22 mouse cellular contexts compared by ENCODE assay signal in the genomic region with DNA sequence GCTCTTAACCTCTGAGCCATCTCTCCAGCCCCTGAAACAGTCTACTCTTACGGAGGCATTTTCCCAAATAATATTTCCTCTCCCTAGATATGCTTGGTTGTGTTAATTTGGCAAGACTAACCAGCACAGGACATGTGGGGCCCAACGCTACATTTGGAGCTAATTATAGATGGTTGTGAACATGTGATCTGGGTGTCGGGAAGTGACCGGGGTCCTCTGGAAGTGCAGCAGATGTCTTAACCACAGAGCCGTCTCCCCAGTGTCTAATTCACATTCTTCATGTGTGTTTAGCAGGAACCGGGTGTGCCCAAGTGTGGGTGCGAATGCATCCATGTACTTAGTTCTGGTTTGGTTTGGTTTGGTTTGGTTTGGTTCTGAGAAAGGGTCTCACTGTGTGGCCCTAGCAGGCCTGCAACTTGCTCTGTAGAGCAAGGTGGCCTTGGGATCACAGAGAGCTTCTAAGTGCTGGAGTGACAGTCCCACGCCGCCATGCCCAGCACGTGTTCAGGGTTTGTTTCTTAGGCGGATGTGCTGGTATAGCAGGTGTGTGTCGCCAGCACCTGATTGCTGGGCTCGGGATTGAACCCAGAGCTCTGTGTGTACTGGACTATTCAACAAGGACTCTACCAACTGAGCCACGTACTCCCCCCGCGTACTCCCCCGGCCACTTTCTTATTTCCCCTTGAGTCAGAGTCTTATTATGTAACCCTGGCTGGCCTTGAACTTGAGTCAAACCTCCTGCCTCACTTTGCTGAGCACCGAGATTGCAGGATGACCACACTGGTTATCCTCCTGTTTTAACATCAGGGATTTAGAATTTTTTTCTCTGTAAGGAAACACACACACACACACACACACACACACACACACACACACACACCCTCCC. TPM values are rescaled to one million over a fixed set of nuclear protein-coding genes. Genes with fewer than 3 reads are reported as not detected.
A peak's percentile ranks its signal among the peaks of the same experiment; 100 is the strongest.
DNase-seq lines count a peak whose midpoint lies in the region; ATAC-seq and TF ChIP-seq lines count a peak whose summit lies in the region.
"Had no signal": no experiment of that assay in that cellular context is flagged by ENCODE, and none has a peak within 500 bp of the region (broad histone marks: within the 10 kb centered on the region; RNA-seq: fewer than 3 reads in every experiment).

No protein-coding gene starts in this region.

- 0 out of 2 replicates have a peak overlapping the region, but pooled peaks have one; percentile 2 for H3K4me2 ChIP-seq in heart, embryonic 13.5 days
- H3K4me2 ChIP-seq in liver, postnatal 0 days (ENCODE audit: low read depth, low read length): no peak overlapping the region
- no peak overlapping the region for H3K4me2 ChIP-seq in liver, embryonic 11.5 days
- H3K4me2 ChIP-seq in stomach, postnatal 0 days (replicated peaks; ENCODE audit: low read depth): no peak overlapping the region
- H3K4me2 ChIP-seq: hindbrain, embryonic 14.5 days; limb, embryonic 13.5 days; midbrain, embryonic 13.5 days; neural tube, embryonic 13.5 days had no signal

- H3K9ac ChIP-seq in heart, embryonic 13.5 days: no peak overlapping the region
- no peak overlapping the region for H3K9ac ChIP-seq in liver, postnatal 0 days (replicated peaks)
- no peak overlapping the region for H3K9ac ChIP-seq in liver, embryonic 11.5 days (ENCODE audit: low read depth, low read length)
- H3K9ac ChIP-seq in stomach, postnatal 0 days (ENCODE audit: low read length): no peak overlapping the region
- H3K9ac ChIP-seq: hindbrain, embryonic 14.5 days; limb, embryonic 13.5 days; liver, embryonic 14.5 days; midbrain, embryonic 13.5 days; neural tube, embryonic 13.5 days had no signal

- WGBS in heart, embryonic 13.5 days: 76% methylated on average over 18 of the region's 18 CpGs
- WGBS in liver, postnatal 0 days (ENCODE audit: insufficient replicate concordance): 76% methylated on average over 18 of the region's 18 CpGs
- 87% methylated on average over 18 of the region's 18 CpGs for WGBS in liver, embryonic 11.5 days
- 82% methylated on average over 18 of the region's 18 CpGs for WGBS in stomach, postnatal 0 days

- no peaks in the 10 kb centered on the region for H3K27me3 ChIP-seq in heart, embryonic 13.5 days (replicated peaks)
- no peaks in the 10 kb centered on the region for H3K27me3 ChIP-seq in liver, postnatal 0 days (ENCODE audit: insufficient read depth, low read length)
- H3K27me3 ChIP-seq in liver, embryonic 11.5 days (replicated peaks; ENCODE audit: control insufficient read depth, insufficient read depth, low read length): no peaks in the 10 kb centered on the region
- no peaks in the 10 kb centered on the region for H3K27me3 ChIP-seq in stomach, postnatal 0 days (ENCODE audit: control insufficient read depth, insufficient read depth, low read length)
- H3K27me3 ChIP-seq: CH12.LX; limb, embryonic 13.5 days; midbrain, embryonic 13.5 days; neural tube, embryonic 13.5 days had no signal

- TF ChIP-seq CTCF in liver, postnatal 0 days (IDR thresholded peaks at IDR 0.05; ENCODE audit: low read depth): no peak
- no peak for TF ChIP-seq CTCF in stomach, postnatal 0 days (IDR thresholded peaks at IDR 0.05; ENCODE audit: low read depth)

- H3K4me3 ChIP-seq in heart, embryonic 13.5 days: no peak overlapping the region
- no peak overlapping the region for H3K4me3 ChIP-seq in liver, postnatal 0 days (ENCODE audit: low read depth, low read length)
- no peak overlapping the region for H3K4me3 ChIP-seq in liver, embryonic 11.5 days (ENCODE audit: low read depth, low read length)
- no peak overlapping the region for H3K4me3 ChIP-seq in stomach, postnatal 0 days (ENCODE audit: low read depth, low read length)
- H3K4me3 ChIP-seq: forebrain, embryonic 10.5 days; limb, embryonic 13.5 days; midbrain, embryonic 13.5 days; neural tube, embryonic 13.5 days had no signal

- H3K27ac ChIP-seq in heart, embryonic 13.5 days (replicated peaks): peak overlapping the region; percentile 91
- peak overlapping the region; percentile 16; the same call in 1 of the 2 replicates for H3K27ac ChIP-seq in liver, postnatal 0 days (ENCODE audit: low read depth)
- no peak overlapping the region for H3K27ac ChIP-seq in liver, embryonic 11.5 days (ENCODE audit: low read depth, low read length)
- H3K27ac ChIP-seq in stomach, postnatal 0 days (replicated peaks): peak overlapping the region; percentile 24; the same call in 1 of the 2 replicates
- H3K27ac ChIP-seq: forebrain, embryonic 10.5 days; hindbrain, embryonic 14.5 days; limb, embryonic 13.5 days; liver, embryonic 14.5 days; midbrain, embryonic 13.5 days; neural tube, embryonic 13.5 days had no signal

- peaks cover 76% of the 10 kb centered on the region for H3K36me3 ChIP-seq in heart, embryonic 13.5 days
- peaks cover 71% of the 10 kb centered on the region for H3K36me3 ChIP-seq in liver, postnatal 0 days (replicated peaks; ENCODE audit: insufficient read depth, low read length)
- peaks cover 46% of the 10 kb centered on the region for H3K36me3 ChIP-seq in liver, embryonic 11.5 days (ENCODE audit: control insufficient read depth, insufficient read depth, low read length)
- H3K36me3 ChIP-seq in stomach, postnatal 0 days (ENCODE audit: control insufficient read depth, insufficient read depth, low read length): peaks cover 27% of the 10 kb centered on the region

- no peak for TF ChIP-seq EP300 in liver, postnatal 0 days (IDR thresholded peaks at IDR 0.05; ENCODE audit: low read depth)
- TF ChIP-seq EP300 in stomach, postnatal 0 days (optimal IDR thresholded peaks at IDR 0.05): no peak

- DNase-seq in adrenal gland, adult 2 months: peak; percentile 60
- no peak for DNase-seq in adrenal gland, postnatal 4 days (ENCODE audit: low spot score in 2 of 2)
- DNase-seq in heart, adult 9 months (ENCODE audit: low spot score in 2 of 2): no peak
- no peak for DNase-seq in liver, postnatal 0 days
- no peak for DNase-seq in liver, embryonic 11.5 days (ENCODE audit: low spot score)
- no peak for DNase-seq in stomach, postnatal 0 days (ENCODE audit: low spot score)
- no peak for DNase-seq in c-Kit-positive CD71-positive TER-119-positive erythroid progenitor cells, embryonic 14.5 days (ENCODE audit: low spot score)
- DNase-seq: cerebellum, adult 11-12 months; cerebellum, postnatal 14 days; embryo, embryonic 11 days; kidney, adult 8-10 months; kidney, postnatal 25 days; right cerebral cortex, adult 18-20 months had no signal

- no peak for ATAC-seq in heart, embryonic 13.5 days (ENCODE audit: extremely low read depth, insufficient number of reproducible peaks, low FRiP score, low TSS enrichment)
- ATAC-seq in liver, postnatal 0 days: no peak
- no peak for ATAC-seq in liver, embryonic 11.5 days (replicated peaks; ENCODE audit: low FRiP score)
- ATAC-seq in stomach, postnatal 0 days (ENCODE audit: low FRiP score, low TSS enrichment): no peak
- ATAC-seq: lung, postnatal 0 days; midbrain, embryonic 13.5 days had no signal

- H3K9me3 ChIP-seq in heart, embryonic 13.5 days: no peaks in the 10 kb centered on the region
- no peaks in the 10 kb centered on the region for H3K9me3 ChIP-seq in liver, postnatal 0 days (ENCODE audit: low read length)
- H3K9me3 ChIP-seq in liver, embryonic 11.5 days (ENCODE audit: control insufficient read depth, low read length): no peaks in the 10 kb centered on the region
- no peaks in the 10 kb centered on the region for H3K9me3 ChIP-seq in stomach, postnatal 0 days (ENCODE audit: control insufficient read depth, low read length)
- H3K9me3 ChIP-seq: forebrain, embryonic 10.5 days; limb, embryonic 13.5 days; midbrain, embryonic 13.5 days; neural tube, embryonic 13.5 days had no signal

- peaks cover 42% of the 10 kb centered on the region for H3K4me1 ChIP-seq in heart, embryonic 13.5 days
- no peaks in the 10 kb centered on the region for H3K4me1 ChIP-seq in liver, postnatal 0 days (ENCODE audit: insufficient read depth)
- no peaks in the 10 kb centered on the region for H3K4me1 ChIP-seq in liver, embryonic 11.5 days (replicated peaks; ENCODE audit: control insufficient read depth, insufficient read depth, low read length)
- H3K4me1 ChIP-seq in stomach, postnatal 0 days (replicated peaks; ENCODE audit: control insufficient read depth, insufficient read depth): no peaks in the 10 kb centered on the region
- H3K4me1 ChIP-seq: forebrain, embryonic 10.5 days; limb, embryonic 13.5 days; neural tube, embryonic 13.5 days had no signal

RNA-seq across cellular contexts. Expression of gene Dcakd, which starts 25.3 kb away (rescaled TPM):
- total RNA-seq in adrenal gland, adult 2 months (2021): 10 to 100 TPM; 62.8 to 79.5 TPM
- polyA plus RNA-seq in adrenal gland, adult 2 months (2012; rRNA removed): 136 and 185 TPM in 2 replicates
- total RNA-seq in adrenal gland, postnatal 4 days (2021): 100 to 1,000 TPM; 114 to 126 TPM
- 95.9 and 101 TPM in 2 replicates for polyA plus RNA-seq in heart, embryonic 13.5 days (2015; fragmentation: Nextera tagmentation; extraction: Ambion mirVana)
- 32.3 and 32.5 TPM in 2 replicates for polyA plus RNA-seq in liver, postnatal 0 days (2015; fragmentation: Nextera tagmentation; extraction: Ambion mirVana)
- polyA plus RNA-seq in liver, embryonic 11.5 days (2014; fragmentation: Nextera tagmentation; extraction: Ambion mirVana): 109 and 114 TPM in 2 replicates
- polyA plus RNA-seq in stomach, postnatal 0 days (2015; fragmentation: Nextera tagmentation; extraction: Ambion mirVana): 36.8 and 42.3 TPM in 2 replicates

RNA-seq across cellular contexts. Expression of gene Nmt1, which starts 25.4 kb away (rescaled TPM):
- total RNA-seq in adrenal gland, adult 2 months (2021): 100 to 1,000 TPM; 106 to 112 TPM
- 20.8 and 25.6 TPM in 2 replicates for polyA plus RNA-seq in adrenal gland, adult 2 months (2012; rRNA removed)
- 10 to 100 TPM; 77.3 to 79.8 TPM for total RNA-seq in adrenal gland, postnatal 4 days (2021)
- 39.7 and 47.3 TPM in 2 replicates for polyA plus RNA-seq in heart, embryonic 13.5 days (2015; fragmentation: Nextera tagmentation; extraction: Ambion mirVana)
- polyA plus RNA-seq in liver, postnatal 0 days (2015; fragmentation: Nextera tagmentation; extraction: Ambion mirVana): 37.5 and 37.7 TPM in 2 replicates
- 67.8 and 74.6 TPM in 2 replicates for polyA plus RNA-seq in liver, embryonic 11.5 days (2014; fragmentation: Nextera tagmentation; extraction: Ambion mirVana)
- 45.9 and 52.3 TPM in 2 replicates for polyA plus RNA-seq in stomach, postnatal 0 days (2015; fragmentation: Nextera tagmentation; extraction: Ambion mirVana)

RNA-seq across cellular contexts. Expression of gene Plcd3, which starts 48.0 kb away (rescaled TPM):
- 10 to 100 TPM in 1 of 2 experiments, 1 to 10 TPM in 1; 6.3 to 14.3 TPM for total RNA-seq in adrenal gland, adult 2 months (2021)
- polyA plus RNA-seq in adrenal gland, adult 2 months (2012; rRNA removed): 21.4 and 24.7 TPM in 2 replicates
- 1 to 10 TPM; 8.7 to 8.9 TPM for total RNA-seq in adrenal gland, postnatal 4 days (2021)
- 7.8 and 8.7 TPM in 2 replicates for polyA plus RNA-seq in heart, embryonic 13.5 days (2015; fragmentation: Nextera tagmentation; extraction: Ambion mirVana)
- 0.82 and 0.85 TPM in 2 replicates for polyA plus RNA-seq in liver, postnatal 0 days (2015; fragmentation: Nextera tagmentation; extraction: Ambion mirVana)
- 1.1 and 1.3 TPM in 2 replicates for polyA plus RNA-seq in liver, embryonic 11.5 days (2014; fragmentation: Nextera tagmentation; extraction: Ambion mirVana)
- 4.2 and 5.0 TPM in 2 replicates for polyA plus RNA-seq in stomach, postnatal 0 days (2015; fragmentation: Nextera tagmentation; extraction: Ambion mirVana)

RNA-seq across cellular contexts. Expression of gene Acbd4, which starts 48.0 kb away (rescaled TPM):
- total RNA-seq in adrenal gland, adult 2 months (2021): 100 to 1,000 TPM in 1 of 2 experiments, 10 to 100 TPM in 1; 88.4 to 175 TPM
- 70.3 and 91.9 TPM in 2 replicates for polyA plus RNA-seq in adrenal gland, adult 2 months (2012; rRNA removed)
- total RNA-seq in adrenal gland, postnatal 4 days (2021): 10 to 100 TPM; 58.4 to 64.4 TPM
- 12.0 and 14.3 TPM in 2 replicates for polyA plus RNA-seq in heart, embryonic 13.5 days (2015; fragmentation: Nextera tagmentation; extraction: Ambion mirVana)
- polyA plus RNA-seq in liver, postnatal 0 days (2015; fragmentation: Nextera tagmentation; extraction: Ambion mirVana): 56.5 and 57.0 TPM in 2 replicates
- polyA plus RNA-seq in liver, embryonic 11.5 days (2014; fragmentation: Nextera tagmentation; extraction: Ambion mirVana): 24.5 and 30.7 TPM in 2 replicates
- 28.6 and 36.7 TPM in 2 replicates for polyA plus RNA-seq in stomach, postnatal 0 days (2015; fragmentation: Nextera tagmentation; extraction: Ambion mirVana)
